Mouse (Mus musculus) stomach, embryonic 15.5 days (tissue): Measurements from ENCODE around the gene Pou2f3. TPM values are rescaled to one million over a fixed set of nuclear protein-coding genes. Genes with fewer than 3 reads are reported as not detected.
A peak's percentile ranks its signal among the peaks of the same experiment; 100 is the strongest.

Experiments used
- ATAC-seq: fragments of 200-750 bp; cut with Nextera tagmentation; 2 replicates; pipeline ENCODE4 v1.8.0; 2017; ENCODE audit warnings: low read depth, moderate number of reproducible peaks, moderate TSS enrichment; ENCODE audit not compliant: insufficient read depth, low FRiP score
- H3K27ac ChIP-seq: fragments of 300-500 bp; sonication (generic); 2 replicates; pipeline ENCODE4 v1.5.1; 2015; ENCODE audit warnings: mild to moderate bottlenecking, inconsistent platforms
- H3K27me3 ChIP-seq: fragments of 300-500 bp; sonication (generic); replicated peaks from 2 replicates; pipeline ENCODE4 v1.6.1; 2015; ENCODE audit warnings: inconsistent platforms
- H3K36me3 ChIP-seq: fragments of 300-500 bp; sonication (generic); 2 replicates; pipeline ENCODE4 v1.6.1; 2015; ENCODE audit warnings: inconsistent platforms
- H3K4me1 ChIP-seq: fragments of 300-500 bp; sonication (generic); 2 replicates; pipeline ENCODE4 v1.6.1; 2015; ENCODE audit warnings: inconsistent platforms
- H3K4me2 ChIP-seq: fragments of 300-500 bp; sonication (generic); 2 replicates; pipeline ENCODE4 v1.6.1; 2015; ENCODE audit warnings: mild to moderate bottlenecking, inconsistent platforms
- H3K4me3 ChIP-seq: fragments of 300-500 bp; sonication (generic); replicated peaks from 2 replicates; pipeline ENCODE4 v1.5.1; 2015; ENCODE audit warnings: inconsistent platforms
- H3K9ac ChIP-seq: fragments of 300-500 bp; sonication (generic); 2 replicates; pipeline ENCODE4 v1.6.1; 2015; ENCODE audit warnings: inconsistent platforms
- H3K9me3 ChIP-seq: fragments of 300-500 bp; sonication (generic); 2 replicates; pipeline ENCODE4 v1.6.1; 2016; ENCODE audit warnings: inconsistent platforms
- WGBS: fragments of 180-500 bp; shearing (Covaris S2); methylation state at CpG from one replicate; pipeline ENCODE4 v1.1.7; 2015; 5-methylcytosine and 5-hydroxymethylcytosine counted together
- polyA plus RNA-seq: library from polyadenylated mRNA; unstranded; fragments of >200 nt; fragmentation: Nextera tagmentation; extraction: Ambion mirVana; gene quantifications from 2 replicates; pipeline ENCODE4 v1.2.1, GENCODE M21; 2015

Gene Pou2f3
- polyA plus RNA-seq, 1 experiment from 2014 or later = 0.54 TPM

DNA sequence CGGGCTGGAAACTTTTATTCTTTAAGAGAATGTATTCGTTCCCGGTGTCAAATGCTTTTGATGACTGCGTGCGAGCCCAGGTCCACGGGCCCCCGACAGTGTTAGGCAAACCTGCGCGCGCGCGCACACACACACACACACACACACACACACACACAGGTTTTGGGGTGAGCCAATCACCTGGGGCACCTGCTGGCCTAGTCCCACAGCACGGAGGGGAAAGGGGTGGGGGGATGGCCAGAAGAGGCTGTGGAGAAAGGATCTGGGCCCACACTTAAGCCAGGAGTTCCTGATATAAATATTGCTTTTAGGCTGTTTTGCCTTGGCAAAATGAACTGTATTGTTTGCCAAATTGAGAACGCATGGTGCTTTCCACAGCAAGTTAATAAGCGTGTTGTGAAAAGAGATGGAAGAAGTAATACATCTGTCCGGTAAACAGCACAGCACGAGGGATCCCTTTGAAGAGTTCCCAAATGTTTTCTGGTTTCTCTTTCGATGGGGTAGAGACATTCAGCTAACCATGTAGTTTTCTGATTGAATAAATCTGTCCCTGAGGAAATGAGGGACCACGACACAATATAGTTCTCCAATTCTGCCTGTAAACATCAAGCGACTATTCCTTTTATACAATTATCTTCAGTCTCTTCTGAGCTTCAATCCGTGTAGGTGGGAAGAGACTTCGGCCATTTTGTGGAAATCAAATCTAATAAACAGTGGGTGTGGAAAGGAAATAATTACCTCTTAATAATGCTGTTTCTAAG, 103.6 kb downstream of the Pou2f3 start:
- peaks cover 16% of the 10 kb centered on the region for H3K4me1 ChIP-seq
- no peaks in the 10 kb centered on the region for H3K27me3 ChIP-seq
- H3K9me3 ChIP-seq = no peaks in the 10 kb centered on the region
- peak overlapping the region; percentile 97 for H3K4me3 ChIP-seq
- H3K27ac ChIP-seq = peak overlapping the region; percentile 96
- H3K4me2 ChIP-seq = peak overlapping the region; percentile 88
- peak; percentile 28 for ATAC-seq
- H3K36me3 ChIP-seq = no peaks in the 10 kb centered on the region
- H3K9ac ChIP-seq = peak overlapping the region; percentile 48
- 12% methylated on average over 22 of the region's 22 CpGs for WGBS

- H3K27me3 ChIP-seq = no peaks in the 10 kb centered on the region
- WGBS = under 1% methylated on average over 76 of the region's 91 CpGs
Measured at GRCm38 (mm10) chr9:43105664-43106361, 104.4 kb downstream of the Pou2f3 start.

DNA sequence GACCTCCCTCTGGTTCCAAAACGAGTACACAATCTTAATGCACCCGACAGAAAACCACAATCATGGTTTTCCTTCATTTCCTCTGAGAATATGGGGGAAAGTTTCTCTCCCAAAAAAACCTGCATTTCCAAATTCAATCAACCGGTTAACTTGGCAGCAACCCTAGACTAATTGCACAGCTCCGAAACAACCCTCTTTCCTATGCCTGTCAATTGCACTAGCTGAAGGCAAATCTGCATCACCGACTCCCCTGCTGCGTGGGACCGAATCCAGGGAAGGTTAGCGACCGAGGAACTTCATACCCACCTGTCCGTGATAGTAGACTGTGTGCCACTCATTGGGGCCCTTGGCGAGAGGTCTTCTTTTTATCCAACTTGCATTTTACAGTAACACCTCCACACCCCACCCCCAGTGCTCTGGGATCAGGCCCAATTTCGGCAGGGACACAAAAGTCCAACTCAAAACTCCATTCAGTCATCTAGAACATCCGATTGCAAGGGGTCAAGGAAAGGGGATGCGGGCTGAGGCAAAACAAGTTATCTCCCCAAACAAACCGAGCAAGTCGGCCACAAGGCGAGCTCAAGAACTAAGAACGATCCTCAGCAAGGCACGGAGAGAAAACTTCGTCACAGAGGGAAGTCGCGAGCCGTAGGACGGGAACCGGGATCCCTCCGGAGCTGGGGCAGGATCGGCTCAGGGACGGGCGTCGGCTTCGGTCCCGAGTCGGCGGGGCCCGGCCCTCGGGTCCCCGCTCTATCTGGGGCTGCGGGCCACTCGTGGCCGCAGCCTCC, 105.1 kb downstream of the Pou2f3 start:
- H3K9me3 ChIP-seq = no peaks in the 10 kb centered on the region
- H3K27ac ChIP-seq = peak overlapping the region; percentile 96
- H3K4me2 ChIP-seq = peak overlapping the region; percentile 88
- ATAC-seq = no peak; the same call in 1 of the 2 replicates
- whole genome bisulfite sequencing = under 1% methylated on average over 32 of the region's 40 CpGs
- no peaks in the 10 kb centered on the region for H3K27me3 ChIP-seq
- H3K4me3 ChIP-seq = peak overlapping the region; percentile 97
- H3K36me3 ChIP-seq = no peaks in the 10 kb centered on the region
- H3K9ac ChIP-seq = peak overlapping the region; percentile 82
- peaks cover 16% of the 10 kb centered on the region for H3K4me1 ChIP-seq

More at GRCm38 (mm10) chr9:43105664-43106361, 104.4 kb downstream of the Pou2f3 start:
- H3K27ac ChIP-seq = peak overlapping the region; percentile 96
- H3K4me2 ChIP-seq = peak overlapping the region; percentile 88
- H3K9ac ChIP-seq = peak overlapping the region; percentile 82
- no peaks in the 10 kb centered on the region for H3K36me3 ChIP-seq
- H3K4me1 ChIP-seq = peaks cover 16% of the 10 kb centered on the region
- peak overlapping the region; percentile 97 for H3K4me3 ChIP-seq
- ATAC-seq = peak; percentile 76
- no peaks in the 10 kb centered on the region for H3K9me3 ChIP-seq

GRCm38 (mm10) chr9:43104526-43104872, 105.7 kb downstream of the Pou2f3 start:
- ATAC-seq = no peak
- Histone ChIP-seq H3K9me3 (no peaks in the 10 kb centered on the region), H3K4me1 (peaks cover 16% of the 10 kb centered on the region), H3K36me3 (no peaks in the 10 kb centered on the region), H3K9ac (peak overlapping the region; percentile 82; the same call in 1 of the 2 replicates), H3K27me3 (no peaks in the 10 kb centered on the region), H3K4me2 (peak overlapping the region; percentile 88), H3K27ac (peak overlapping the region; percentile 96; the same call in 1 of the 2 replicates), H3K4me3 (peak overlapping the region; percentile 97)
- WGBS = 0% methylated on average over 4 of the region's 4 CpGs

- Histone ChIP-seq H3K27me3 (no peaks in the 10 kb centered on the region), H3K4me1 (peaks cover 16% of the 10 kb centered on the region), H3K36me3 (no peaks in the 10 kb centered on the region), H3K9ac (peak overlapping the region; percentile 22; the same call in 1 of the 2 replicates), H3K9me3 (no peaks in the 10 kb centered on the region), H3K27ac (no peak overlapping the region), H3K4me3 (peak overlapping the region; percentile 97), H3K4me2 (peak overlapping the region; percentile 88)
- WGBS = 10% methylated on average over 4 of the region's 4 CpGs
- ATAC-seq = no peak
Measured at GRCm38 (mm10) chr9:43103675-43104299, 106.4 kb downstream of the Pou2f3 start.

- Histone ChIP-seq H3K4me1 (peaks cover 16% of the 10 kb centered on the region), H3K27ac (no peak overlapping the region), H3K9me3 (no peaks in the 10 kb centered on the region), H3K4me2 (peak overlapping the region; percentile 88), H3K27me3 (no peaks in the 10 kb centered on the region), H3K4me3 (peak overlapping the region; percentile 12; the same call in 1 of the 2 replicates), H3K36me3 (no peaks in the 10 kb centered on the region), H3K9ac (no peak overlapping the region)
- 77% methylated on average over 2 of the region's 2 CpGs for WGBS
- no peak for ATAC-seq
Measured at GRCm38 (mm10) chr9:43102931-43103330, 107.2 kb downstream of the Pou2f3 start.

- no peaks in the 10 kb centered on the region for H3K27me3 ChIP-seq
- ATAC-seq = peak; percentile 62; the same call in 1 of the 2 replicates
- H3K4me1 ChIP-seq = peaks cover 18% of the 10 kb centered on the region
- peak overlapping the region; percentile 46; the same call in 1 of the 2 replicates for H3K27ac ChIP-seq
- H3K9me3 ChIP-seq = no peaks in the 10 kb centered on the region
- WGBS = 49% methylated on average over 8 of the region's 8 CpGs
- peak overlapping the region; percentile 17; the same call in 1 of the 2 replicates for H3K4me3 ChIP-seq
- H3K9ac ChIP-seq = no peak overlapping the region
- H3K36me3 ChIP-seq = no peaks in the 10 kb centered on the region
- H3K4me2 ChIP-seq = peak overlapping the region; percentile 88
Measured at GRCm38 (mm10) chr9:43101936-43102595, 108.1 kb downstream of the Pou2f3 start.

DNA sequence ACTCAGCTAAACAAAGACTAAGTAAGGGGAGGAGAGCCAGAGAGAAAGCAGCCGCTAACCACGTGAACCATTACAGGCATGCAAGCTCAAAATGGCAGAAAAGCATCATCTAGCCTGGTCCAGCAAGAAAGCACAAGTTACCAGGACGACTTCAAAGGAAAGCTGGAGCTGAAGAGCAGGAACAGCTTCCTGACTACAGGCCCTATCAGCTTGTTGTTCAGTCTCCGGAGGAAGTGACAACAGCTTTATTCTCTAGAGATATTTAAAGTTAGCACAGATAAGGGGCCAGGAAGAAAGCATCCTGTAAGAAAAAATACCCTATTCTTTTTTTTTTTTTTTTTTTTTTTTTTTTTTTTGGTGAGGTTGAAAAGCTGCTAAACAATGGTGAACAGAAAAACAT, 111.2 kb downstream of the Pou2f3 start:
- H3K27ac ChIP-seq = no peak overlapping the region
- no peak overlapping the region for H3K4me2 ChIP-seq
- no peak overlapping the region for H3K9ac ChIP-seq

DNA sequence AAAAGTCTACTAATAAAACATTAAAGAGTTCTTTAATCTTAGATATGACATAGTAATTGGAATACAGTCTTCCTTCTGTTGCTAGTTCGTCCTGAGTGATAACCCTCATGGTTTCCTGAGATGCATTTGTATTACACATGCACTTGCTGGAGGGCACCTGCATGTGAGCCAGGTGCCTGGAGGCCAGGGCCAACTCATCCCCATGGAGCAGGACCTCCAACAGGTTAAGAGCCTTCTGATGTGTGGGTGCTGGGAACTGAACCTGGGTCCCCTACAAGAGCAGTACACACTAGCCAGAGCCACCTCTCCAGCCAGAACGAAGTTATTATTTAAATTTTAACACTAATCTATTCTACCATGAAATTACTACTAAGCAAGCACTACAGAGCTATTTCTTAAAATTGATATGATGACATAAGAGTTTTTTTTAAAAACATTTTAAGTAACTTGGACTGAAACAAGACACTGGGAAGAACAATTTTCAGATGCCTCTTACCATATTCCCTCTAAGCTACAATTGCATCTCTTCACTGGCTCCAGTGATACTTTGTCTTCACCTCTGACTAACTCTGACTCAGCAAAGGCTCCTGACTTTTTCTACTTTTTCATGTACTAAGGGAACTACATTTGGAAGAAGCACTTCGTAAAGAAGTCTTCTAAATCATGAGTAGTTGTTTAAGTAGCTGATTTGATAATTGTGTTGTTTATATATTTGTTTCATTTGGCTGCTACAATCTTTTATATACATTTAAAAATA, 112.2 kb downstream of the Pou2f3 start:
- H3K4me1 ChIP-seq = peaks cover 17% of the 10 kb centered on the region
- H3K4me2 ChIP-seq = no peak overlapping the region
- H3K9ac ChIP-seq = no peak overlapping the region
- no peaks in the 10 kb centered on the region for H3K27me3 ChIP-seq
- no peaks in the 10 kb centered on the region for H3K36me3 ChIP-seq
- 80% methylated on average over 3 of the region's 3 CpGs for WGBS
- no peak overlapping the region for H3K4me3 ChIP-seq
- no peaks in the 10 kb centered on the region for H3K9me3 ChIP-seq
- no peak for ATAC-seq
- H3K27ac ChIP-seq = no peak overlapping the region

More for the DNA sequence above, 111.2 kb downstream of the Pou2f3 start:
- 62% methylated on average over 4 of the region's 4 CpGs for WGBS
- ATAC-seq = no peak
- Histone ChIP-seq H3K4me3 (no peak overlapping the region), H3K36me3 (no peaks in the 10 kb centered on the region), H3K4me1 (peaks cover 20% of the 10 kb centered on the region), H3K27me3 (no peaks in the 10 kb centered on the region), H3K9me3 (no peaks in the 10 kb centered on the region)

- Histone ChIP-seq H3K9ac (no peak overlapping the region), H3K4me2 (no peak overlapping the region), H3K27me3 (no peaks in the 10 kb centered on the region), H3K36me3 (no peaks in the 10 kb centered on the region), H3K4me1 (peaks cover 5% of the 10 kb centered on the region; the same call in 1 of the 2 replicates), H3K4me3 (no peak overlapping the region), H3K9me3 (no peaks in the 10 kb centered on the region), H3K27ac (no peak overlapping the region)
- ATAC-seq = no peak
Measured at GRCm38 (mm10) chr9:43096337-43096736, 113.8 kb downstream of the Pou2f3 start.
